Mouse (Mus musculus) thymus, adult 2 months (tissue): Measurements from ENCODE around the gene Fam169a. TPM values are rescaled to one million over a fixed set of nuclear protein-coding genes. Genes with fewer than 3 reads are reported as not detected.

Experiments
- DNase-seq: peaks from one replicate; pipeline ENCODE4 v3.0.0; 2021
- H3K27ac ChIP-seq: fragments of 200-500 bp; 2 replicates; pipeline ENCODE4 v1.5.1; 2012; ENCODE audit warnings: low read length, control low read depth; ENCODE audit not compliant: control insufficient read depth, insufficient read depth
- H3K27me3 ChIP-seq: fragments of 200-500 bp; 2 replicates; pipeline ENCODE4 v1.6.1; 2012; ENCODE audit warnings: mild to moderate bottlenecking, low read length, moderate library complexity, mixed read lengths; ENCODE audit not compliant: control insufficient read depth, insufficient read depth
- H3K36me3 ChIP-seq: fragments of 200-500 bp; 2 replicates; pipeline ENCODE4 v1.6.1; 2012; ENCODE audit warnings: mild to moderate bottlenecking, low read length, moderate library complexity; ENCODE audit not compliant: control insufficient read depth, insufficient read depth
- H3K4me1 ChIP-seq: fragments of 200-500 bp; replicated peaks from 2 replicates; pipeline ENCODE4 v1.6.1; 2012; ENCODE audit warnings: low read length; ENCODE audit not compliant: control insufficient read depth, insufficient read depth
- H3K4me3 ChIP-seq: fragments of 200-500 bp; 2 replicates; pipeline ENCODE4 v1.5.1; 2012; ENCODE audit warnings: mild to moderate bottlenecking, low read length, control low read depth, moderate library complexity; ENCODE audit not compliant: control insufficient read depth, insufficient read depth
- CTCF ChIP-seq: fragments of 200-500 bp; IDR thresholded peaks from 2 replicates; pipeline ENCODE4 v1.5.1; 2012; ENCODE audit warnings: mild to moderate bottlenecking, control low read depth, low read length, moderate library complexity, borderline replicate concordance; ENCODE audit not compliant: control insufficient read depth, poor library complexity, insufficient read depth; ENCODE audit errors: extremely low read depth
- POLR2A ChIP-seq: fragments of 200-500 bp; IDR thresholded peaks from 2 replicates; pipeline ENCODE4 v1.6.1; 2012; ENCODE audit warnings: mild to moderate bottlenecking, low read length, control low read depth, moderate library complexity; ENCODE audit not compliant: control insufficient read depth, poor library complexity, insufficient read depth; ENCODE audit errors: extremely low read depth
- WGBS: fragments of 180-500 bp; shearing (Covaris S2); methylation state at CpG from one replicate; pipeline ENCODE4 v1.1.7; 2018; 5-methylcytosine and 5-hydroxymethylcytosine counted together
- polyA plus RNA-seq: library from polyadenylated mRNA; depleted of rRNA; stranded (reverse); fragments of >200 nt; gene quantifications from 2 replicates; pipeline ENCODE4 v1.2.3, GENCODE M21; 2012; rRNA removed

Gene Fam169a
- polyA plus RNA-seq, 1 experiment = 0.03 TPM

DNA sequence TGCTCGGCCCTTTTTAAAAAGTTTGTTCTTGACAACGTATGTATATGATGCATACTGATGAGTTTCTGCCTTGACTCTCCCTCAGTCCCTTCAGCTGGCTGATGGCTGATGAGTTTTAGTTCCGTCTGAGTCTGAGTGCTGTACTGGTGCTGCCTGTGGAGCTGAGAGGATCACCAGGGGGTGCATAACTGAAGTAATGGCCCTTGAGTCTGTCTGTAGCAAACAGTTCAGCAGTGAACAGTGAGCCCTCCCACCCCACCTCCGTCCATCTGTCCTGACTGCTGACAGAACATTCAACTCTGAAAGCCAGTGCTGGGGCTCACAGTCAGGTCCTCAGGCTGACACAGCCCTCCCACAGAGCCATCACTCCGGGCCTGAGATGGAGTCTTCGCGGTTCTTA, 111.9 kb downstream of the Fam169a start:
- TF ChIP-seq POLR2A (no peak), CTCF (no peak)
- H3K36me3 ChIP-seq = peaks cover 60% of the 10 kb centered on the region
- DNase-seq = no peak
- 96% methylated on average over 7 of the region's 7 CpGs for WGBS
- no peaks in the 10 kb centered on the region for H3K27me3 ChIP-seq
- H3K4me1 ChIP-seq = no peaks in the 10 kb centered on the region
- no peak overlapping the region for H3K4me3 ChIP-seq
- no peak overlapping the region for H3K27ac ChIP-seq

DNA sequence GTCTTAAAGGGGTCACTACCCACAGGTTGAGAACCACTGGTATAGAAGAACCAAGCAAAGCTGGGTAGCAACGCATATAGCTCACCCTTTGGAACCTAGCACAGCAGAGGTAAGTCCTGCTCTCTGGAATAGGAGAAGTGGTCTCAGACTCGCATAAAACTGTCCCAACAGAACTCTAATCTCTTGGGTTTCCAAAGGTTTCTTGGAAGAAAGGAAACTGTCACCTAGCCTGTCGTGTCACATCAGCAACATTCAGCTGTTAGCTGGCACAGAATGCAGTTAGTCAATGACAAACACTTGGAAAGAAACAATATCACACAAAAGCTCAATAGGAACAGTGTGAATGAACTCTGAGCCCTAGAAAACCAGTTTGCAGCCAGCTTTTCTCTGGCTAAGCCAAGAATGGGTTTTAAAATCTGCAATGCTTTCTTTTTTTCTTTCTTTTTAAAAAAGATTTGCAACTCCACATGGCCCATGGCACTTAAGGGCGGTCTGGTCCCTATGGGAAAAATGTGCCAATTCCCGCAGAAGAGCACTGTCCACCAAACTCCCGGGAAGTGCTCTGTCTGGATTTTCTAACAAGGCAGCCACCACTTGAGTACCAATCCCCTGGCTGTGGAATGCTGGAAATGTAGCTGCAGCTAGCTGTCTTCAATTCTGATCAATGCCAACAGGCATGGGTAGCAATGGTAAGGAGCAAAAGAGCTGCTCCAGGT, 113.2 kb downstream of the Fam169a start:
- TF ChIP-seq CTCF (no peak), POLR2A (no peak)
- no peak for DNase-seq
- 97% methylated on average over 6 of the region's 6 CpGs for WGBS
- no peak overlapping the region for H3K27ac ChIP-seq
- peaks cover 47% of the 10 kb centered on the region for H3K36me3 ChIP-seq
- no peak overlapping the region for H3K4me3 ChIP-seq
- H3K27me3 ChIP-seq = no peaks in the 10 kb centered on the region
- H3K4me1 ChIP-seq = no peaks in the 10 kb centered on the region

Other genes with a start within 250 kb of the Fam169a start
- 0.55 and 0.74 TPM in 2 replicates for gene Gcnt4, start 142.6 kb upstream of the Fam169a start, polyA plus RNA-seq
- 1.1 and 4.1 TPM in 2 replicates for gene 1700029F12Rik, start 32.9 kb upstream of the Fam169a start, polyA plus RNA-seq
- gene Gm6169, start 32.0 kb downstream of the Fam169a start, polyA plus RNA-seq = 0.90 and 1.5 TPM in 2 replicates
- gene Gfm2, start 70.7 kb downstream of the Fam169a start, polyA plus RNA-seq = 28.3 and 31.1 TPM in 2 replicates
- gene Nsa2, start 70.7 kb downstream of the Fam169a start, polyA plus RNA-seq = 28.3 and 37.3 TPM in 2 replicates
- gene Hexb, start 131.1 kb downstream of the Fam169a start, polyA plus RNA-seq = 138 and 180 TPM in 2 replicates
- gene Enc1, start 173.8 kb downstream of the Fam169a start, polyA plus RNA-seq = 7.6 and 10.0 TPM in 2 replicates